Mouse (Mus musculus) ovary, adult 2 months (tissue): Measurements from ENCODE around the gene Arrb1. TPM values are rescaled to one million over a fixed set of nuclear protein-coding genes. Genes with fewer than 3 reads are reported as not detected.

ENCODE experiments used
- polyA plus RNA-seq: library from polyadenylated mRNA; depleted of rRNA; stranded (reverse); fragments of >200 nt; gene quantifications from 2 replicates; pipeline ENCODE4 v1.2.3, GENCODE M21; 2012; rRNA removed

The Arrb1 gene
- polyA plus RNA-seq: 42.0 and 44.2 TPM in 2 replicates

GRCm38 (mm10) chr7:99534901-99535735 is at the start of gene Arrb1:
Arrb1 (plus strand) TSS chr7:99535466.

GRCm38 (mm10) chr7:99626376-99627270 is 91.4 kb downstream of the Arrb1 start, which contains the start of gene Tpbgl:
Tpbgl (minus strand) TSS chr7:99627103.

Other genes starting within 250 kb of the Arrb1 start
- 1,229 and 1,289 TPM in 2 replicates for gene Serpinh1, start 182.2 kb upstream of the Arrb1 start, polyA plus RNA-seq
- 50.8 and 51.2 TPM in 2 replicates for gene Gdpd5, start 154.1 kb upstream of the Arrb1 start, polyA plus RNA-seq
- 2.5 and 4.0 TPM in 2 replicates for gene Klhl35, start 69.5 kb upstream of the Arrb1 start, polyA plus RNA-seq
- gene Rps3, start 51.7 kb upstream of the Arrb1 start, polyA plus RNA-seq: 294 and 418 TPM in 2 replicates
- gene Tpbgl, start 91.6 kb downstream of the Arrb1 start, polyA plus RNA-seq: 8.2 and 17.2 TPM in 2 replicates
- gene Slco2b1, start 175.9 kb downstream of the Arrb1 start, polyA plus RNA-seq: 20.5 and 25.8 TPM in 2 replicates
- gene Olfr520, start 194.8 kb downstream of the Arrb1 start, polyA plus RNA-seq: not detected in 2 replicates
- not detected in 2 replicates for gene Olfr521, start 228.0 kb downstream of the Arrb1 start, polyA plus RNA-seq